Mouse (Mus musculus) cerebellum, adult 11-12 months (tissue): ENCODE results near the gene Cnbp.
A peak's percentile ranks its signal among the peaks of the same experiment; 100 is the strongest.

Source experiments
- DNase-seq: peaks from one replicate; pipeline ENCODE4 v3.0.0; 2022

The Cnbp gene

DNA sequence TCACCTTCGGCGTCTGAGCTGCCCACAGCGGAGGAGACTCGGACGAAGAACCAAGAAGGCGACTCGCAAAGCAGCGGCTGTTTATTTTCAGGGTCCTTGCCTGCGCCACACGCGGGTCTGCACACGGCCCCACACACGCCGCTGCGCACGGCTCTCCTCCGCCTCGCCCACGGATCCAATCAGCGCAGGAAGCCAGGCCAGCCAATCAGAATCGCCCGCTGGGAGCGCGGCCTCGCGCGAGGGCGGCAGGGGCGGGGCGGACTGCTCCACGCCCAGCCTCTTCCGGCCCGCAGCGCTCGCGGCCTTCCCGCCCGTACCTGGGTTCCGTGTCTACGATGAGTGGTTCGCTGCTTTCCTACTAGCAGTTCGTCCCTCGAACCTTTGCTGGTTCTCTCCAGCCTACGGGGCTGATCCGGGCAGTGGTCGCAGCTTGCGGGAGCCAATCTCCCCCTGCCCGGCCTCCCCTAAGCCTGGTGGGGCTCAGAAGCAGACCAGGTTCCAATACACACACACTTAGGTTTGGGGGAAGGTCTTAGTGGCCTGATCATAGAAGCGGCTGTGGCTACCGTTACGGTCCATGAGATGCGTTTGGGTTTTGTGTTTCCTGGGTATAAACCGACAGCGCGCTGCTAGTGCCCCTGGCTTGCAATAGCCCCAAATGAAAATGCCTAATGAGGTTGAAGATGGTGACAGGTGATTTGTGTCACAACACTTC lies at the start of gene Cnbp:
Gene Cnbp, minus strand, starts transcription at position 207 of the 715 bp plus-strand sequence.
- DNase-seq = peak; percentile 97

- DNase-seq = no peak
These were observed 47.1 kb upstream of the Cnbp start for GRCm38 (mm10) chr6:87898028-87898427.

GRCm38 (mm10) chr6:87893931-87894330 lies 43.0 kb upstream of the Cnbp start:
- DNase-seq = peak; percentile 84

DNA sequence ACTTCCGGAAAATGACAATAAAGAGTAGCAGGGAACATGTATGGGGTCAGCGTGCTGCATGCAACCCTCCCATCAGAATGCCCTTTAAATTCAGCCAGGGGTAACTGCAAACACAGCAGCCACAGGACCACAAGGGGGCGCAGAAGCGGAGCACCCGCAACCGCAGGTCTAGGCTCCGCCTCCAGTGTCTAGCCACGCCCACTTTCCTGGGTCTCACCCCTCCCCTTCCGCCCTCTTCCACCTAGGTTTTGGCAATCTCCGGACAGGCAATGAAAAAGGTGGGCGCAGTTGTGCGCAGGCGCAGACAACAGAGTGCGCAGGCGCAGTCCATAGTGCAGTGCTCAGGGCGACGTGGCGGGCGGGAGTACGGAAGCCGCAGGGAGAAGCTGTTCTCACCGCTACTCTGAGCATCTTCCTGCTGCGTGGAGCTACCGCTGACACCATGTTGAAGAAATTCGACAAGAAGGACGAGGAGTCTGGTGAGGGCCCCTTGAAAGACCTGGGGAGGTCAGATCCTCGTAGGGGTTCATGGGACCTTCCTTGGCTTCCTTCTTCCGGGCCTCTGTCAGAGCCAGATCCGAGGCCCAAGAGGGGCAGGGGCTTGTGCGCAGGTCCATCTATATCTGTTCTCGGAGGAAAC lies 36.8 kb upstream of the Cnbp start, which contains the start of gene Copg1:
Gene Copg1, plus strand, starts transcription at position 221 of the 640 bp plus-strand sequence.
- peak; percentile 99 for DNase-seq

GRCm38 (mm10) chr6:87886721-87887120 lies 35.8 kb upstream of the Cnbp start:
- DNase-seq = no peak

DNA sequence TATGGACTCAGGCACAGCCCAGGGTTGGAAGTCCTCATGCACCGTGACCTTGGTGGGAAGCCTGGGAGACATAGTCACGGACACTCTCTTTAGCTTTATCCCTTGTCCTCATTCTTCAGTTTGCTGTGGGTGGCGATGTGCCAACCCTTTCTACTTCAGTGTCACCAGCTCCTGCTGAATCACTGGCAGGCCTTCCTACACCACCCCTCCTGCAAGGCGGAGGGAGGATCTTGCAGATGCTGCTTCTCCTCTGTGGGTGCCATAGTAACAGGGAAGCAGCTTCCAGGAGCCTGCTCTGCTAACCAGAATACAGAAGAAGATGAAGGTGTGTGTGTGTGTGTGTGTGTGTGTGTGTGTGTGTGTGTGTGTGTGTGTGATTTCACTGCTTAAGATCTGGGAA lies 31.9 kb upstream of the Cnbp start:
- DNase-seq = no peak

DNA sequence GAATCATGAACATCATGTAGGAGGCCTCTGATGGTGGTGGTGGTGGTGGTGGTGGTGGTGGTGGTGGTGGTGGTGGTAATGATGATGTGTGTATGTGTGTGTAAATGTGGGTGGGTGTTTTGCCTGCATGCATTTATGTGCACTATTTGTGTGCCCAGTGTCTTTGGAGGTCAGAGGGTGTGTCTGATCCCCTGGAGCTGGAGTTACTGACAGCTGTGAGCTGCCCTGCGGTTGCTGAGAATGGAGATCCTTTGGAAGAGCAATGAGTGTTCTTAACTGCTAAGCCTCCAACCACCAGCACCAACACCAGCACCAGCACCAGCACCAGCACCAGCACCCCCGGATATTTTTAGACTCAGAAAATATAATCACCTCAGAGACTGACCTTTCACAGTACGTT lies 31.3 kb upstream of the Cnbp start:
- DNase-seq = no peak

- no peak for DNase-seq
These were observed 28.7 kb upstream of the Cnbp start for GRCm38 (mm10) chr6:87879628-87880027.

DNA sequence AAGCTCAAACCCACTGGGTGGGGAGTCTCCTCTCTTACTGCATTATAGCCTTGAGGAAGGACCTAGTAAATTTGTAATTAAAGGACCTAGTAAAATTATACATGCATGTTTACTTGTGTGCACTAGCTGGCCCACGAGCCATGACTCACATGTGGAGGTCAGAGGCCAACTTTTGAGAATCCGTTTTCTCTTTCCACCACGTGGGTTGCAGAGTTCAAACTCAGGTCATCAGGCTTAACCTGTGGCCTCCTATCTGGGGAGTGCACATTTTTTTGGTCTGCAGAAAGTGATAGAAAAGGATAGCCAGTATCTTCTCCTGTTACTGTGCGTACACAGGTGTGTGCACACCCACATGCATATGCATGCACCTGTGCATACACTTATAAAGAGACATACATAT lies 28.1 kb upstream of the Cnbp start:
- no peak for DNase-seq

DNA sequence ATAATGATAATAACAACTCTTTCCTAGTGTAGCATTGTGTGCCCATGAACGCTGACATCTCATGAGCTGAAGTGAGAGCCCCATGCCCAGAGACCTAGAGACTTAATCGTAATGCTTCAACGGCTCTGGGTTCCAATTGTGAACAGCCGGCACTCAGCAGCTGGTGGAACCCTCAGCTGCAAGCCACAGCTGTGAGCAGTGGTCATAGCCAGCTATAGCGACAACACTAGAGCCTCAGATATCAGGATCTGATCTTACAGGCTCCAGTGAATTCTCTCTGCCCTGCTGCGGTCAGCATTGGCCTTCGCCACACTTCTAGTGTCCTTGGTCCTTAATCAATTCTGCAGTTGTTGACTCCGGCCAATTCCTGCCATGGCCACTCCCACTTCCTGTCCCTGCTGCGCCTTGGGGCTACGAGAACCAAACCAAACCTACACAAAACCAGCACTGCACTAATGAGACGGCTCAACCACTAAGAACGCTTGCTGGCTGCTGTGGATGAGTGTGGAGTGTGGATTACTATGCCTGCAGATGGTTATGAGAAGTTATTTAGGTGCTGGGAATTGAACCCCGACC lies 25.2 kb upstream of the Cnbp start:
- DNase-seq = no peak

DNA sequence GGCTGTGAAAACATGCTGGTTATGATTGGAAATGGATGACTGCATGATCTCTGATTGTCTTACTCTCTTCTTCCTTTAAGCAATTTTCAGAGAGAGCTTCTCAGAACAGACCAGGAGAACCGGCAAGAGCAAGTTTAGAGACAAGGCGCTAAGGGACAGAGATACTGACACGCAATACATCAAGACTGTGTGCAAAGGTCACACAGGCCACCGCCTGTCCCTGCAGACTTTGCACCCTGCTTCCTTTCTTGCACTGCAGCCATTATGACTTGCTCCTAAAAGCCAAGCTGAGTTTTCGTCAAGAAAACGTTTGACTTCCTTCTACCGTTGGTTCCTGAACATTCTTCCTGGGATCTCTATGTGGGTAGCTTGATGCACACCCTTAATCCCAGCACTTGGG lies 24.7 kb upstream of the Cnbp start:
- DNase-seq = no peak

- no peak for DNase-seq
These were observed 24.2 kb upstream of the Cnbp start for GRCm38 (mm10) chr6:87875083-87875482.

DNA sequence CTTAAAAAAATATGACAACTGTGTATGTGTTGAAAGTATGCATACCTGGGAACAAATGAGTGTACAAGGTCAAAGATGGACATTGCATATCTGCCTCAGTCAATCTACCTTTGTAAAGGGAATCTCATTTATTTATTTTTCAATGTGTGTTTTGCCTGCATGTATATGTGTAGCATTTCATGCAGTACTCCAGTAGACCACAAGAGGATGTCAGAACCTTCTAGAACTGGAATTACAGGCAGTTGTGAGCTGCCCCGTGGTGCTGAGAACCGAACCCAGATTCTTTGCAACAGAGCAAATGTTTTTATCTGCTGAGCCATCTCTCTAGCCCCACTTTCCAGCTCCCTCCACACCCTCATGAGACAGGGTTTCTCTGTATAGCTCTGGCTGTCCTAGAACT lies 23.1 kb upstream of the Cnbp start:
- no peak for DNase-seq

DNA sequence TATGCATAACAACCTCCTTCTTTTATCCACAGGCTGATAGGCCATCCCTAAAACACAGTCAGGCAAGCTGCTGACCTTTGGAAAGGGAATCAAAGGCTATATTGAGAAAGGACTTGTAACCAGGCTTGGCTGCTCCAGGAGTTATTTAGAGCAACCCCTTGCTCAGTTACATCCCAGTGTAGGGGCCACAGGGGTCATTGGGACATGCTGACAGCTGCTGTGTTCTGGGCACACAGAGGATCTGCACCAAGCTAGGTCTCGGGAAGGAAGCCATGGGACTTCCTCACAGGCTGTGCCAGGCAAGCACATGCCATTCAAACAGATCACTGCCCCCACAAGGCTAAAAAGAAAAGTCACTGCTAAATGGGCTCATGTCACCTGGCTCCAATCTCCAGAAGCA lies 22.2 kb upstream of the Cnbp start:
- no peak for DNase-seq

DNA sequence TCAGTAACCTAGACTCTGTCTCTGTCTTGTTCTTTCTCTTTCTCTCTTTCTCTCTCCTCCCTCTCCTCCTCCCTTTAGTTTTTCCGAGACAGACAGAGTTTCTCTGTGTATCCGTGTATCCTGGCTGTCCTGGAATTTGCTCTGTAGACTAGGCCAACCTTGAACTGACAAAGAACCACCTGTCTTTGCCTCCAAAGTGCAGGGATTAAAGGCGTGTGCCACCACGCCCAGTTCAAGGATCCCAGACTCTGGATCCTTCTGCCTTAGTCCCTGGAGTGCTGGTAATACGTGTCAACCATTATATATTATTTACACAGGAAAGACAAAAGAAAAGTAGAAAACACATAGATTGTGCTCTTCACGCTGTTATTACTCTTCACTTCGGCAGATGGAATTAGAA lies 20.3 kb upstream of the Cnbp start:
- DNase-seq = no peak

DNA sequence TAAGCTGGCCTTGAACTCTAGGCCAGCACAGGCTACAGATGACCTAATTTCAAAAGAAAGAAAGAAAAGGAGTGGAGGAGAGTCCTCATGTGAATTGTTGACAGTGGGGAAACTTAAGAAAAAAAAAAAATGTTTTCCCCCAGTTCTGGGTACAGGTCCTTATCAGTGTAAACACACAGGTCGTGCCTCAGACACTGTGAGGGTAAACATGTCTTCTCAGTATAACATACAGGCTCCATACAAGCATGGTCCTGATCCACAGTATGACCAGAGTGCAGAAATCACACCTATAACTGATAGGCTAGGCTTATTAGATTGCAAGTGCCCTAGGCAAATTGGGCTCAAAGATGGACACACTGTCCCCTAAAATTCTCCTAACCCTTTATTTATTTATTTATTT lies 19.5 kb upstream of the Cnbp start:
- DNase-seq = no peak

DNA sequence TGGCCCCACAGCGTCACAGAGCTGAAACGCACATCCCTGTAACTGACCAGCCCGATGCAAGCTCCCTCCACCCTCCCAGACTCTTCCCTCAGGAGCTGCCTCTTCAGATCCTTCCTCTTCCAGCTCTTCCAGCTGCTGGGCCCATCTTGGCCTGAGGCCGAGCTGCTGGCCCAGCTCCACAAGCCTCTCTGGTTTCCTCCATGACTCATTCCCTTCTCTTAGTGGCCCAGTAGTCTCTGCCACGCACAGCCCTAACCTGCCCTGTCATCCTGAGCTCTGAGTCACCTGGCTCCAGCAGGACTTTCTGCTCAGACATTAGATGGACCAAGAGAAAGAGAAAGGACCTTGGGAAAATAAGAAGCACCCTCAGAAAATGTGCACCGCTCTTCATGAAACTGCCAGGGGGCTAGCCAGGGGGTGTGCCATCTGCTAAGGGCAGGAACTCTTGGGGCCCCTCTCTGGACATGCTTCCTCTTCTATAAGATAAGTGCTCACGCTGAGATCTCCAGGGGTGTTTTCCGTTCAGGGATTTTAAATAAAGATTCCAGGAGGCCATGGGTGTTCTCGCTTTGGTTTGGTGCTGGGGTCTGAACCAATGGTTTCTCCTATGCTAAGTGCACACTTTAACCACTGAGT lies 18.1 kb upstream of the Cnbp start:
- DNase-seq = no peak

GRCm38 (mm10) chr6:87867256-87867655 lies 16.4 kb upstream of the Cnbp start:
- DNase-seq = no peak

GRCm38 (mm10) chr6:87866211-87866610 lies 15.3 kb upstream of the Cnbp start:
- no peak for DNase-seq

DNA sequence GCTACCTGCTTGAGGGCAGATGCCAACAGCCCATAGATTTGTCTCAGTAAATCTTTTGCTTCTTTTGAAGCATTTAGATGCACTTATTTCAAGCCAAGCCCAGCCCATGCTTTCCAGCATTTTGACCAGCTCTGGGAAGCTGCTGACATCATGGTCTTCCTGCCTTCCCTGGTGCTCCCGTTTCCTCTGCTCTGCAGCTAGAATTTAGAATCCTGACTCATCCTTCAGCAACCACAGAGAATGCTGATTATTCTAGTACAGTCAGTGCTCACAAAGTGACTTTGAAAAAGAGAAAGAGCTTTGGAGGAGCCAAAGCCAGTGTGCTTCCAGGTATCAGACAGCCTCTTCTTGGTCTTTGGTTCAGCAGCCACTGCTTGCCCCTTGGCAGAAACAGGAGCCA lies 6.2 kb upstream of the Cnbp start:
- DNase-seq = no peak

DNA sequence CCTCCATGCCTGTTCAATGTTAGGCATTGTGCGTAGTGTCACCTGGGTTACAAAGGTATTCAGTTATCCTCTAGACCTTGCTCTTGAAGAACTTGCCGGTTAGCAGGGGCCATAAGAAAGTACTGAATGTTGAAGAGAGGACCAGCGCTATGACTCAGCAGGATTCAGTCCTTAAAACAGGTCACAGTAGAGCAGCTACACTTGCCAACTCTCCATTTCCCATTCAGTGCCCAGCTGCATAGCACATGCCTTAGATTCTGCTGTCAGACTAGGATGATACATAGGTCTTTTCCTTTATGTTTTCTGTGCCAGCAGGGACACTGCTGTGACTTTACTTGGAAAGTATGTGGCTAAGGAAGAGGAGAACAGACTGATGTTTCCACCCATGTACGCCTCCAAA lies 2.5 kb upstream of the Cnbp start:
- DNase-seq = no peak

DNA sequence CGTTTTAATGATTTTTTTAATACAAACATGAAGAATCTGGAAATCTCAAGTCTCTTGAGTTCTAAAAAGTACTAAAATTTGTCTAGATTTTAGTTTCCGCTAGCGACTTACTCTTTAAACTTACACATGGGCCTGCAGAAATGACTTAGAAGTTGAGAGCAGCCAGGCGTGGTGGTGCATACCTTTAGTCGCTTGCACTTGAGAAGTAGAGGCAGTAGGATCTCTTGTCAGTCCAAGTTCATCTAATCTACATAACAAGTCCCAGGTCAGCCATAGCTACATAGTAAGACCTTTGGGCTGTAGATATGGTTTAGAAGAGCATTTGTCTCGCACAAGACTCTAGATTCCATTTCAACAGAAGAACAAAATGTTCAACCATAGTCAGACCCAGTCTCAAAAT lies 965 bp upstream of the Cnbp start:
- no peak for DNase-seq

- peak; percentile 77 for DNase-seq
These were observed 579 bp downstream of the Cnbp start for GRCm38 (mm10) chr6:87850155-87850899.
